30 mouse cellular contexts compared by ENCODE assay signal in the genomic region with DNA sequence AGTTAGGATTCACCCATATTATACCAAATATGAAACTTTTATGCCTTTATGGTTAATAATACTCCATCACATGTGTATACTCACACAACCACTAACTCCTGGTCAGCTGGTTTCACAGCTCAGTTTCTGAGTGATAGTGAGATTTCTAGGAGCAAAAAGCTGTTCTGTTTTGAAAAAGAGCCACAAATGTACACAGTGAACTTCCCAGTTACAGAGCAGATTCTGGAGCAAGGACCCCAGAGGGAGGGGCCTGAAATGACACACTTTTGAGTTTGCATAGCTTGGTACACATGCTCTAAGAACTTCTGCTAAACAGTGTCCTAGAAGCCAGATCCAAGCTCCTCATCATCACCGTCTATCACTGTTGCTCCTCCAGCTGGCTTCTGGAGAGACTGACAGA. TPM values are rescaled to one million over a fixed set of nuclear protein-coding genes. Genes with fewer than 3 reads are reported as not detected.
DNase-seq lines count a peak whose midpoint lies in the region; ATAC-seq and TF ChIP-seq lines count a peak whose summit lies in the region.
"Had no signal": no experiment of that assay in that cellular context is flagged by ENCODE, and none has a peak within 500 bp of the region (broad histone marks: within the 10 kb centered on the region; RNA-seq: fewer than 3 reads in every experiment).

TSS of gene Gm4952 (plus strand) at position 301 of the 400 bp plus-strand sequence.

- no peaks in the 10 kb centered on the region for H3K36me3 ChIP-seq in kidney, adult 2 months (ENCODE audit: control insufficient read depth, insufficient read depth, low read length)
- no peaks in the 10 kb centered on the region for H3K36me3 ChIP-seq in liver, adult 2 months (ENCODE audit: control insufficient read depth, insufficient read depth, low read length)
- H3K36me3 ChIP-seq in liver, embryonic 11.5 days (ENCODE audit: control insufficient read depth, insufficient read depth, low read length), result no peaks in the 10 kb centered on the region
- H3K36me3 ChIP-seq in liver, postnatal 0 days (replicated peaks; ENCODE audit: insufficient read depth, low read length), result no peaks in the 10 kb centered on the region
- H3K36me3 ChIP-seq: forebrain, embryonic 10.5 days; heart, embryonic 10.5 days; heart, embryonic 13.5 days; hindbrain, embryonic 15.5 days had no signal

- no peaks in the 10 kb centered on the region for H3K27me3 ChIP-seq in kidney, adult 2 months (replicated peaks; ENCODE audit: control insufficient read depth, insufficient read depth, low read length)
- H3K27me3 ChIP-seq in liver, adult 2 months (ENCODE audit: control insufficient read depth, insufficient read depth, low read length), result no peaks in the 10 kb centered on the region
- 0 out of 2 replicates have a peak, but pooled peaks cover 3% of the 10 kb centered on the region for H3K27me3 ChIP-seq in liver, embryonic 11.5 days (replicated peaks; ENCODE audit: control insufficient read depth, insufficient read depth, low read length)
- H3K27me3 ChIP-seq in liver, postnatal 0 days (ENCODE audit: insufficient read depth, low read length), result no peaks in the 10 kb centered on the region
- H3K27me3 ChIP-seq: hindbrain, embryonic 15.5 days had no signal

- peak within 1 kb of the TSS; percentile 75 for H3K9ac ChIP-seq in liver, adult 2 months (ENCODE audit: low read depth, low read length)
- H3K9ac ChIP-seq in liver, embryonic 11.5 days (ENCODE audit: low read depth, low read length), result no peak within 1 kb of the TSS
- H3K9ac ChIP-seq in liver, postnatal 0 days (replicated peaks), result peak within 1 kb of the TSS; percentile 41
- H3K9ac ChIP-seq: forebrain, embryonic 13.5 days; heart, embryonic 13.5 days; hindbrain, embryonic 15.5 days had no signal

- TF ChIP-seq CTCF in kidney, adult 2 months (conservative IDR thresholded peaks at IDR 0.05; ENCODE audit: insufficient read depth, insufficient read length, low read depth, low read length), result no peak
- TF ChIP-seq CTCF in liver, adult 2 months (IDR thresholded peaks at IDR 0.05; ENCODE audit: low read depth, low read length), result no peak
- TF ChIP-seq CTCF in liver, postnatal 0 days (IDR thresholded peaks at IDR 0.05; ENCODE audit: low read depth), result no peak

- no peak within 1 kb of the TSS for H3K4me2 ChIP-seq in liver, embryonic 11.5 days
- peak within 1 kb of the TSS; percentile 48 for H3K4me2 ChIP-seq in liver, postnatal 0 days (ENCODE audit: low read depth, low read length)
- H3K4me2 ChIP-seq: forebrain, embryonic 13.5 days; heart, embryonic 13.5 days; hindbrain, embryonic 15.5 days had no signal

- no peak for TF ChIP-seq EP300 in liver, postnatal 0 days (IDR thresholded peaks at IDR 0.05; ENCODE audit: low read depth)

- H3K27ac ChIP-seq in kidney, adult 2 months (ENCODE audit: insufficient read depth, low read depth, low read length), result peak within 1 kb of the TSS; percentile 91
- peak within 1 kb of the TSS; percentile 98 for H3K27ac ChIP-seq in liver, adult 2 months (replicated peaks; ENCODE audit: insufficient read depth, low read depth, low read length)
- H3K27ac ChIP-seq in liver, embryonic 11.5 days (ENCODE audit: low read depth, low read length), result no peak within 1 kb of the TSS
- peak within 1 kb of the TSS; percentile 86 for H3K27ac ChIP-seq in liver, postnatal 0 days (ENCODE audit: low read depth)
- H3K27ac ChIP-seq: forebrain, embryonic 10.5 days; forebrain, embryonic 13.5 days; heart, adult 2 months; heart, embryonic 10.5 days; heart, embryonic 13.5 days; hindbrain, embryonic 15.5 days had no signal

- no peak for ATAC-seq in liver, embryonic 11.5 days (replicated peaks; ENCODE audit: low FRiP score)
- ATAC-seq in liver, postnatal 0 days, result peak; percentile 28
- ATAC-seq: activated CD4-positive, CD25-positive, alpha-beta regulatory T cell, adult 4 months; CD4-positive, CD25-positive, alpha-beta regulatory T cell, adult 4 months; forebrain, embryonic 13.5 days; forebrain, embryonic 16.5 days had no signal

- H3K9me3 ChIP-seq in liver, embryonic 11.5 days (ENCODE audit: control insufficient read depth, low read length), result no peaks in the 10 kb centered on the region
- no peaks in the 10 kb centered on the region for H3K9me3 ChIP-seq in liver, postnatal 0 days (ENCODE audit: low read length)
- H3K9me3 ChIP-seq: forebrain, embryonic 10.5 days; forebrain, embryonic 13.5 days; heart, embryonic 10.5 days; heart, embryonic 13.5 days; hindbrain, embryonic 15.5 days had no signal

- DNase-seq in kidney, adult 2 months, result no peak
- no peak for DNase-seq in kidney, postnatal 36 days
- DNase-seq in liver, adult 2 months (ENCODE audit: extremely low read depth, low read depth, low spot score), result peak; percentile 86
- no peak for DNase-seq in liver, embryonic 11.5 days (ENCODE audit: low spot score)
- DNase-seq in MN1 (ENCODE audit: low spot score), result peak; percentile 0
- peak; percentile 38 for DNase-seq in liver, postnatal 0 days
- DNase-seq: adrenal gland, postnatal 25 days; cerebellum, adult 18-20 months; cerebellum, adult 9-10 months; cerebellum, postnatal 14 days; gastrocnemius, postnatal 10 days; gastrocnemius, postnatal 36 days; heart, adult 2 months; heart, postnatal 14 days; heart, postnatal 4 days had no signal

- TF ChIP-seq POLR2A in kidney, adult 2 months (IDR thresholded peaks at IDR 0.05; ENCODE audit: low read depth, low read length), result no peak
- no peak for TF ChIP-seq POLR2A in liver, adult 2 months (IDR thresholded peaks at IDR 0.05; ENCODE audit: extremely low read depth, insufficient read depth, low read length)

- 29% methylated on average over 1 of the region's 1 CpGs for WGBS in kidney, adult 2 months
- 14% methylated on average over 1 of the region's 1 CpGs for WGBS in liver, adult 2 months
- 68% methylated on average over 1 of the region's 1 CpGs for WGBS in liver, embryonic 11.5 days
- WGBS in liver, postnatal 0 days (ENCODE audit: insufficient replicate concordance), result 41% methylated on average over 1 of the region's 1 CpGs

- peaks cover 2% of the 10 kb centered on the region; the same call in 1 of the 2 replicates for H3K4me1 ChIP-seq in kidney, adult 2 months (ENCODE audit: control insufficient read depth, insufficient read depth, low read length)
- peaks cover 7% of the 10 kb centered on the region for H3K4me1 ChIP-seq in liver, adult 2 months (ENCODE audit: control insufficient read depth, insufficient read depth, low read length)
- H3K4me1 ChIP-seq in liver, embryonic 11.5 days (replicated peaks; ENCODE audit: control insufficient read depth, insufficient read depth, low read length), result no peaks in the 10 kb centered on the region
- H3K4me1 ChIP-seq in liver, postnatal 0 days (ENCODE audit: insufficient read depth), result peaks cover 6% of the 10 kb centered on the region; the same call in 1 of the 2 replicates

- peaks cover 7% of the 10 kb centered on the region; the same call in 1 of the 2 replicates for H3K79me2 ChIP-seq in liver, adult 2 months (ENCODE audit: control insufficient read depth, insufficient read depth, low read length)

- H3K4me3 ChIP-seq in kidney, adult 2 months (ENCODE audit: insufficient read depth, low read depth, low read length), result no peak within 1 kb of the TSS
- H3K4me3 ChIP-seq in liver, adult 2 months (ENCODE audit: insufficient read depth, low read depth, low read length), result peak within 1 kb of the TSS; percentile 54
- no peak within 1 kb of the TSS for H3K4me3 ChIP-seq in liver, embryonic 11.5 days (ENCODE audit: low read depth, low read length)
- H3K4me3 ChIP-seq in liver, postnatal 0 days (ENCODE audit: low read depth, low read length), result peak within 1 kb of the TSS; percentile 28
- H3K4me3 ChIP-seq: forebrain, embryonic 10.5 days; forebrain, embryonic 13.5 days; heart, adult 2 months; heart, embryonic 10.5 days; heart, embryonic 13.5 days; hindbrain, embryonic 15.5 days had no signal

RNA-seq across cellular contexts. Expression of gene Gm4952, which starts in this region (rescaled TPM):
- polyA plus RNA-seq in kidney, adult 2 months (2012; rRNA removed), result 2.0 and 2.5 TPM in 2 replicates
- 91.4 and 132 TPM in 2 replicates for total RNA-seq in liver, adult 2 months (2014; rRNA removed)
- polyA plus RNA-seq in liver, adult 2 months (2012; rRNA removed), result 41.7 and 68.7 TPM in 2 replicates
- polyA plus RNA-seq in liver, embryonic 11.5 days (2014; fragmentation: Nextera tagmentation; extraction: Ambion mirVana), result 0.23 and 0.78 TPM in 2 replicates
- 248 and 262 TPM in 2 replicates for polyA plus RNA-seq in liver, postnatal 0 days (2015; fragmentation: Nextera tagmentation; extraction: Ambion mirVana)
- total RNA-seq: adrenal gland, adult 18-20 months; adrenal gland, postnatal 25 days; gastrocnemius, adult 18-20 months; gastrocnemius, postnatal 10 days; gastrocnemius, postnatal 36 days; granulocyte monocyte progenitor cell, adult 5-6 weeks; heart, adult 2 months; heart, postnatal 14 days; heart, postnatal 4 days; MEL had no signal
- polyA plus RNA-seq: activated CD4-positive, CD25-positive, alpha-beta regulatory T cell, adult 4 months; C2C12; CD4-positive, CD25-positive, alpha-beta regulatory T cell, adult 4 months; forebrain, embryonic 10.5 days; forebrain, embryonic 13.5 days; forebrain, embryonic 16.5 days; heart, adult 2 months; heart, embryonic 16.5 days; hindbrain, embryonic 11.5 days had no signal

Comparison
In these comparisons a context has a peak if more than half of its experiments do, and no peak if none do; other contexts are left out.
1. RNA of gene Gm4952 (polyA plus RNA-seq): 248 to 262 TPM in liver, postnatal 0 days and 41.7 to 68.7 TPM in liver, adult 2 months; 2.0 to 2.5 TPM in kidney, adult 2 months and 0.23 to 0.78 TPM in liver, embryonic 11.5 days; every median in the first group is over 10 times any median in the second.
2. DNase-seq: peak in liver, adult 2 months (single experiment), MN1 (single experiment) and liver, postnatal 0 days (single experiment); none in kidney, adult 2 months (single experiment), kidney, postnatal 36 days (0 of 2) and liver, embryonic 11.5 days (single experiment).
3. H3K4me3 ChIP-seq: peak in liver, adult 2 months (single experiment) and liver, postnatal 0 days (single experiment); none in kidney, adult 2 months (single experiment) and liver, embryonic 11.5 days (single experiment).